Mouse (Mus musculus) olfactory bulb, adult 2 months (tissue): ENCODE measurements at regions not wholly inside any gene's neighbourhood (a gene's known extent, or its start where the extent isn't known, plus 50 kb on each side); places are given as distances from the start of the nearest gene placed in this dataset.

ENCODE experiments used
- CTCF ChIP-seq: fragments of 200-500 bp; IDR thresholded peaks from 2 replicates; pipeline ENCODE4 v1.5.1; 2012; ENCODE audit warnings: low read depth, mild to moderate bottlenecking, low read length, moderate library complexity; ENCODE audit not compliant: insufficient read depth
- POLR2A ChIP-seq: fragments of 200-500 bp; IDR thresholded peaks from 2 replicates; pipeline ENCODE4 v1.6.1; 2012; ENCODE audit warnings: mild to moderate bottlenecking, low read depth, low read length, moderate library complexity; ENCODE audit not compliant: insufficient read depth

DNA sequence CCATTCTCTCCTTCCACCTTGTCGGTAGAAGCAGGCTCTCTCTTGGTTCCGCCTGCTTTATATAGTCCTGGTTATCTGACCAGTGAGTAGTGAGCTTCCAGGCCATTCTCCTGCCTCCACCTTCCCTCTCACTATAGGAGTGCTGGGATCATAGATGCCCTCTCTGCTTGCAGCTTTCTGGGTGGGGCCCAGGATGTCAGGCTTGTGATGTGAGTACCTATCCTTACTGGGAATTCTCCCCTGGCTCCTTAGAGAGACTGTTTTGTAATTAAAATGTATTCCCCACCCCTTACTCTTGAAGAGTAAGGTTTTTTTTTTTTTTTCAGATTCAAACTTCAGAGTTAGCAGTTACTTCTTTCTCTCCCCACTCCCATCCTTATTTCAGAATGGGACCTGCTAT is 291.1 kb upstream of the Rtl1 start:
- TF ChIP-seq POLR2A = no peak
- TF ChIP-seq CTCF = no peak
